Mouse (Mus musculus) frontal cortex, adult (tissue): ENCODE measurements at regions not wholly inside any gene's neighbourhood (a gene's known extent, or its start where the extent isn't known, plus 50 kb on each side); places are given as distances from the start of the nearest gene placed in this dataset.
A peak's percentile ranks its signal among the peaks of the same experiment; 100 is the strongest.

ENCODE experiments used
- ATAC-seq: cut with Nextera tagmentation; 2 replicates; pipeline ENCODE4 v1.9.2; 2017; ENCODE audit warnings: mild to moderate bottlenecking, moderate library complexity, mixed read lengths; ENCODE audit not compliant: low TSS enrichment

GRCm38 (mm10) chr12:15741219-15741618 is 75.5 kb downstream of the Trib2 start:
- ATAC-seq = no peak

- no peak for ATAC-seq
Measured at GRCm38 (mm10) chr12:15738989-15739388, 77.7 kb downstream of the Trib2 start.

DNA sequence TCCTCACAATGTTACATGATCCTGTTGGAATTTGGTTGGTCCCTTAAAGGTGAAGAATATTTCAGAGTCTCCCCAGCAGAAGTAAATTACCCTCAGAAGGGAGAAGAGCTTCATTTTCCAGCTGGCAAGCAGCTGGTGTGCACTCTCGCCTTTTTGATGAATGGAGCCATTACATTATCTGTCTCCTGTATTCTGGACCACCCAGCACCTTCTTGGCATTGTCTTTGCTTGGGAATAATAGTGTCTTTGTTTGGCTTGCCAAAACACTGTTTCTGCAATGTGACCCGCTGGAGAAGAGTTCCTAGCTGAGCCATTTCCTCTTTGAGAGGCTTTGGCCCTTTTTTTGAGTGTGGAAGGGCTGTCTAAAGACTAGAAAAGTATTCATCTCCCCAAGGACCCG is 85.5 kb downstream of the Trib2 start:
- no peak for ATAC-seq

DNA sequence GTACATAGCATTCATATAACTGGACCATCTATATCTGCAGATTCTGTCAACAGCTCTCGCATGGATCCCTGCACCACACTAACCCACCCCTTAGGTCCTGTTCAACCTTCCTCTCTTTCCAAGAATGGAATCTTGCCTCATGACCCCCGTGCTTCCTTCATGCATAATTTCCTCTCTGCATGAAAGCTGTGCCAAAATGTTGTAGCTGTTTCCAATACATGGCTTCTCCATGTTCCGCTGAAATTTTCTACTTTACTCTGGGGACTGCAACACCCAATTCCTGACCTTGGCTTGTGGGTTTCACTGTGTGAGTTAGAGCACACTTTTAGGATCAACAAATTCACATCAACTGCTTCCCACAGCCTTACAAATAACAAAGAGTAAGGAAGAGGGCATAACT is 87.0 kb downstream of the Trib2 start:
- no peak for ATAC-seq

- no peak for ATAC-seq
Measured at GRCm38 (mm10) chr12:15723529-15723928, 93.2 kb downstream of the Trib2 start.

GRCm38 (mm10) chr12:15722161-15722560 is 94.6 kb downstream of the Trib2 start:
- no peak for ATAC-seq

DNA sequence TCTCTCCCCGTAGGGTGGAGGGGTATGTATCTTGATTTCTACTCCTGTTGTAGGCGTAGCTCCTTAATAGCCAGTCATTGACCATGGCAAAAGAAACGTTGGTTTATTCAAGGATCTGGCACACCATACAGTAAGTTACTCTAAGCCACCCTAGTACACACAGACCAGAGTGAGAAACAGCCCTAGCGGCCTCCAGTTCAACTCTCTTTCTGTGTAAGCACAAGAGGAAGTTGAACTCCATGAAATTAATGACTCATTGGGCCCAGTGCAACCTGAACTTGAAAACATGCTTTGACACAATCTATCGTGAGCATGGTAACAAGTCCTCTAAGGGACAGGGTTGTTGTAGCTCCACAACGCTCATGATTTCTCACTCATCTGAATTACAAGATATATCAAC is 96.6 kb downstream of the Trib2 start:
- no peak for ATAC-seq

- no peak for ATAC-seq
Measured at GRCm38 (mm10) chr12:15718827-15719226, 97.9 kb downstream of the Trib2 start.

- no peak for ATAC-seq
Measured at GRCm38 (mm10) chr12:15717989-15718388, 98.7 kb downstream of the Trib2 start.

- 0 out of 2 replicates have a peak, but pooled peaks have one; percentile 31 for ATAC-seq
Measured at GRCm38 (mm10) chr12:15717342-15717741, 99.4 kb downstream of the Trib2 start.

GRCm38 (mm10) chr12:15713623-15714022 is 103.1 kb downstream of the Trib2 start:
- ATAC-seq = no peak

DNA sequence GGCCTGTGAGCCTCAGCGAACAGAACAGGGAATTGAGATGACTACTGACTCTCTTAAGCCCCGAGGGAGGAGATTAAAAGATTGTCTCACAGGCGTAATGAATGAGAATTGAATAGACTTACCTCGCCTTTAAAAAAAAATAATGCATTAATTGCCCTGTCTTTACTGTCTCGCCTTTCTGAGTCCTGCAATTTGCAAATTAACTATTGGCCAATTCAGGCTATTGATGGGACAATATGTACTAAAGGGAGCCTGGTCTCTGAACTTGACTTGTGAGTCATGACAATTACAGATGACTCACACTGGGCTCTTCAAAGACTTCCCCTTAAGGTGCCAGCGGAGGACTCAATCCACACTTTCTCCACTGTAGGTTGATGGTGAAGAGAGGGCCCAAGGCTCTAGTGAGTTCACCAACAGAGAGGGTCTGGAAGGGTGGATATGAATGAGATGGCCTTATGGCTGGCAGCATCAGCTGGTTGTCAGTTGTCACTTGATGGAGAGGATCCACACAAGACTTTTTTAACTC is 109.1 kb downstream of the Trib2 start:
- no peak for ATAC-seq

DNA sequence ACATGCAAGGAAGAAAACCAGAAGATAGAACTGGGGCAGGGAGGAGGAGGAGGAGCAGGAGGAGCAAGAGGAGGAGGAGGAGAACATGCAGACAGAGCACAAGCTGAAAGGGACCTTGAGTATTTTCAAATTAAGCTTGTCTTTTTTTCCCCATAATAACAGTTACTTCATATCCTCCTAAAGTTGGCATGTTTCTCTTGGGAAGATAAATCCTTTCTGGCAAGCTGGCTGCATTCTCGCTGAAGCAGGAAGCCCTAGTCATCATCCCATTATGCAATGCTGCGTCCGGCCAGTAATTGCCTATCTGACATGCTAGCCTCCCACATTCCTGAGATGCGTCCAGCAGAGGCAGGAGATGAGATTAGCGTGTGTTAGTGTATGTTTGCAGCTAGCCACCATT is 112.3 kb downstream of the Trib2 start:
- peak; percentile 96 for ATAC-seq

GRCm38 (mm10) chr12:15702137-15702536 is 114.6 kb downstream of the Trib2 start:
- no peak for ATAC-seq

- no peak for ATAC-seq
Measured at GRCm38 (mm10) chr12:15698829-15699228, 117.9 kb downstream of the Trib2 start.

DNA sequence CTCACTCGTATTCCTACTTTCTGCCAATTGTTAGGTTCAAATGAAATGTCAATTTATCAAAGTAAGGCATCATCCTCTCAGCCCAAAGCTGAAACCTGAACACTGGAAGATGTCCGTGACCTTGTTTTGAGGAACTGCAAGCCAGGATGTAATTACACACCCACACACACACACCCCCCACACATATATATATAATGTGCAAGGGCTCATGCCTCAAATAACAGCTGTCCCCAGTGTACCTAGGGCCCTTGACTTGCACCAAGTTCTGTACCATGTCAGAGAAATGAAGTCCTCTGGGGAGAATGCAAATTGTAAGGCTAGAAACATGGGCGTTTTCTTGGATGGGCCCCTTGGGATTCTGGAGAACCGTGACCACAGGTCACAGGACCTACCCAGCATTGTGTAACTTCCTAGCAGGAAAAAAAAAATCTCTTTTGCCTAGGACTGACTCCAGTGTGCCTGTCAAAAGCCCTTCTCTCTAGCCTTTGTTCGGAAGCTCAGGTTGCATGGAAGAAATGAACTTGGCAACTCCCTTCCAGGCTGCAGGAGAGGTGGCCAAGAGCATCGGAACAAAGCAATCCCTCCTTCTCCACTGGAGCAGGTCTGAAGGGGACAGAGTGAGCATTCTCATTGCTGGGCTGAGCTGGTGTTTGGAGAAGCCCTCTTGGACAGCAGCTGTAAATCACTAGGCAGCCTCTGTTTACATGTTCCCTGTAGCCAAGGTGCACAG is 118.5 kb downstream of the Trib2 start:
- ATAC-seq = no peak

- ATAC-seq = peak; percentile 95
Measured at GRCm38 (mm10) chr12:15688342-15688741, 128.4 kb downstream of the Trib2 start.

DNA sequence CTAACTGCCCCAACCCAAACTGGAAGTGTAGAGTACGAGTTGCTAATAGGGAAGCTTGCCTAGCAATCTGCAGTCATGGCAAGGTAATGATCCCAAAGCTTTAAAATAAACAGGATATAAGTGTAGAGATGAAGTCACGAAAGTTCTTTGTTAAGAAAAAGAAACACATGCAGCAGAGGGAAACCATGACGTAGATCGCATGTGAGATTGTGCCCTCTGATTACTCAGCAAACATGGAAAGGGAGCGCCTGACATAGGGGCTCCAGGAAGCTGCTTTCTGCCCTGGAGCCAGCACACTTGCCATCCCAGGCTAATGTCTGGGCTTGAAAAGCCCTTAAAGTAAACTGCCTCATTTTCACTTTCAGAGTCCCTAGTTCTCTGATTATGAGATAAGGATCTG is 132.4 kb downstream of the Trib2 start:
- no peak for ATAC-seq

GRCm38 (mm10) chr12:15681678-15682355 is 134.9 kb downstream of the Trib2 start:
- ATAC-seq = peak; percentile 97

DNA sequence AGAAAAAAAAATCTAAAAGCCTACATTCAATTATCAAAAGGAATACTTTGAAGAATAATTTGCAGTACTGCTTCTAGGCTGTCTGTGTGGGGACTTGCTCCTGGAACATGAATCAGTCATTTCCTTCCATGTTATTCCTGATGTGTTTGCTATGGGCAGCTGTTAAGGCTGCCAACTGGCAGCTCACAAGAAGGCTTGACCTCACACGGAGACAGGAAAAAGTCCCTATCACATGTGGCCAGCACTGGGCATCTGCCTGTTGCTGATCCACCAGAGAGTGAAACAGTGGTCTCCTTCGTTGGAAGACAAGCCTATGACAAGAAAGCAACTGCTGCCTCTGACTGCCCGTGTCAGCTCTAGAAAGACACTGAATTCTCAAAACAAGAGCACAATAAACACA is 140.6 kb downstream of the Trib2 start:
- ATAC-seq = no peak

DNA sequence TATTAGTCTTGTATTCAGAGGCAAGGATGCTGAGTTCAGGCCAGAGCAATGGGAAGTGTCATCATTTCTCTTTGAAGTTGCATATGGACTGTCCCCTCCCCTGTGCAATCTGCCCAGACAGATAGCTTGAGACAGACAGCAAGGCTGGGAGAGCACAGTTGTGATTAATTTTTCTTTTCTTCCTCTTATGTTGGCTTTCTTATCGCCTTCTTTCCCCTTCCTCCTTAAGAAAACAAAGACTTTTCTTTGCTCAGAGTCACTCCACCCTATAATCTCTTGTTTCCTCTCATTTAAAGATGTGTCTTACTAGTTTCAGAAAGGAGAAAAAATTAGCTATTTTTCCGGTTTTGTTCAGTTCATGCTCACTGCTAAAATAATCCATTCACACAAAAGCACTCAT is 157.0 kb downstream of the Trib2 start:
- no peak for ATAC-seq

DNA sequence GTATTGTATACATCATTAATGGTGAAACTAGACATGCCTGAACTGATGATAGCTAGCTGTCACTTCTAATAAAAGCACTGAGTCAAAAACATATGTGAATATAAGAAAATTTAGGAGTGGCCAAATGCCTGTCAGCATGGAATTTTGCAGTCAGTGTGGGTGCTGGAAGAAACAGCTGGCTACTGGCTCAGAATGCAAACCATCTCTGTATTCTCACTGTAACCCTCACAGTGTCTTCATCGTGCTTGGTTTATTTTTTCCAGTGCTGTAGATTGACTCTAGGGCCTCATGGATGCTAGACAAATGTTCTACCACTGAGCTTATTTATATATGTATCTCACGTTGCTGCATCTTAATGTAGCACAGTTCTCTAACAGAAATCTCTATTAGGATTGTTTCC is 157.4 kb downstream of the Trib2 start:
- ATAC-seq = no peak

DNA sequence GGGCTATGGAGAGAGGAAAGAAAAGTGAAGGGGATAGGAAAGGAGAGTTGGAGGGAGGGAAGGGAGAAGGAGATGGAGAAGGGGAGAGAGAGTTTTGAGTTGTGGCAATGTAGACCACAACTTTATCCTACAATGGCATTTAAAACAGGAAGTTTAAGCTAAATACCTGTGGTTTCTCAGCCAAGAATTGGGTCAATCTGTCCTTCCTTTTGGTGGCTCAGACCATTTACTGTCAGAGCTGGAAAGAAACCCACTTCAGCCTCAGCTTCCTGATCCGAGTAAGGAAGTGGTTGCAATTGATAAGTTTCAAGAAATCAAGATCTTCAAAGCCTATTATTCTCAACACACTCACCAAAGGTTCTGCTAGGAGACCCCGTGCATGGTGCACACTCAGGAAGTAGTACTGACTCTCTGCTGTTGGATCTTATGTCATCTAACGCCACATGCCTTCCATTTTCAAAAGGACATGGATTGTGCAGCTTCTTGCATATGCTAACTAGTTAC is 158.9 kb downstream of the Trib2 start:
- no peak for ATAC-seq
